Mouse (Mus musculus) liver, embryonic 14.5 days (tissue): Measurements from ENCODE around the gene Copz2. TPM values are rescaled to one million over a fixed set of nuclear protein-coding genes. Genes with fewer than 3 reads are reported as not detected.

ENCODE experiments used
- ATAC-seq: fragments of 200-750 bp; cut with Nextera tagmentation; 2 replicates; pipeline ENCODE4 v1.8.0; 2017; ENCODE audit warnings: moderate number of reproducible peaks, mild to moderate bottlenecking, moderate library complexity; ENCODE audit not compliant: insufficient read depth
- DNase-seq, 3 experiments: peaks; one replicate each; pipeline ENCODE4 v3.0.0-alpha.2; 2012 to 2013; ENCODE audit warnings: low read depth in 3 of 3, low spot score in 3 of 3
- H3K27ac ChIP-seq: fragments of 300-500 bp; sonication (generic); 2 replicates; pipeline ENCODE4 v1.5.1; 2014; ENCODE audit warnings: moderate library complexity, mild to moderate bottlenecking, control low read depth, inconsistent platforms
- H3K27me3 ChIP-seq: fragments of 300-500 bp; sonication (generic); 2 replicates; pipeline ENCODE4 v1.6.1; 2014; ENCODE audit warnings: mild to moderate bottlenecking, low read length, moderate library complexity; ENCODE audit not compliant: control insufficient read depth, insufficient read depth
- H3K36me3 ChIP-seq: fragments of 300-500 bp; sonication (generic); replicated peaks from 2 replicates; pipeline ENCODE4 v1.6.1; 2014; ENCODE audit warnings: low read depth; ENCODE audit not compliant: control insufficient read depth, insufficient read depth
- H3K4me1 ChIP-seq, 2 experiments: fragments of 200-500 bp in 1 of 2; fragments of 300-500 bp in 1 of 2; sonication (generic) in 1 of 2; replicated peaks; 2 replicates each; pipeline ENCODE4 v1.6.1; 2012 to 2014; ENCODE audit warnings: antibody characterized with exemption in 1 of 2, inconsistent platforms in 1 of 2, low read length in 1 of 2; ENCODE audit not compliant: control insufficient read depth in 2 of 2, insufficient read depth in 2 of 2
- H3K4me2 ChIP-seq: fragments of 300-500 bp; sonication (generic); 2 replicates; pipeline ENCODE4 v1.6.1; 2014; ENCODE audit warnings: low read depth, mild to moderate bottlenecking, control low read depth, moderate library complexity
- H3K4me3 ChIP-seq, 2 experiments: fragments of 200-500 bp in 1 of 2; fragments of 300-500 bp in 1 of 2; sonication (generic) in 1 of 2; 2 replicates each; pipeline ENCODE4 v1.5.1; 2012 to 2014; ENCODE audit warnings: low read depth in 2 of 2, low read length in 2 of 2, mild to moderate bottlenecking in 2 of 2, control low read depth in 1 of 2, inconsistent platforms in 1 of 2, moderate library complexity in 1 of 2; ENCODE audit not compliant: insufficient read depth in 1 of 2
- H3K9ac ChIP-seq: fragments of 300-500 bp; sonication (generic); replicated peaks from 2 replicates; pipeline ENCODE4 v1.6.1; 2014; ENCODE audit warnings: mild to moderate bottlenecking, control low read depth, moderate library complexity
- H3K9me3 ChIP-seq: fragments of 300-500 bp; sonication (generic); 2 replicates; pipeline ENCODE4 v1.6.1; 2016; ENCODE audit warnings: low read length, mixed read lengths; ENCODE audit not compliant: control insufficient read depth
- CTCF ChIP-seq: IDR thresholded peaks from 2 replicates; pipeline ENCODE4 v1.5.1; 2016; ENCODE audit warnings: antibody characterized with exemption, low read depth, control low read depth
- EP300 ChIP-seq: IDR thresholded peaks from 2 replicates; pipeline ENCODE4 v1.6.1; 2016; ENCODE audit warnings: antibody characterized with exemption, low read depth
- WGBS: fragments of 180-500 bp; shearing (Covaris S2); extraction: QIAGEN DNeasy Blood & Tissue Kit; methylation state at CpG from one replicate; pipeline ENCODE4 v1.1.7; 2014; ENCODE audit not compliant: insufficient replicate concordance; 5-methylcytosine and 5-hydroxymethylcytosine counted together
- polyA plus RNA-seq, 2 experiments: library from polyadenylated mRNA; depleted of rRNA in 1 of 2; stranded (reverse) in 1 of 2; unstranded in 1 of 2; fragments of >200 nt; fragmentation: Nextera tagmentation in 1 of 2; extraction: Ambion mirVana in 1 of 2; gene quantifications; 2 replicates each; pipeline versions ENCODE4 v1.2.1 to v1.2.3; 2012 to 2014

Gene Copz2
- polyA plus RNA-seq, 2 experiments: 8.7 to 18.8 TPM

GRCm38 (mm10) chr11:96861446-96861845 lies 11.8 kb downstream of the Copz2 start:
- Histone ChIP-seq H3K27me3 (no peaks in the 10 kb centered on the region), H3K4me2 (peak overlapping the region; percentile 69), H3K4me1 (no peaks in the 10 kb centered on the region), H3K4me3 (peak overlapping the region; percentile 35 to 42), H3K36me3 (no peaks in the 10 kb centered on the region), H3K9me3 (no peaks in the 10 kb centered on the region), H3K27ac (no peak overlapping the region), H3K9ac (no peak overlapping the region)
- no peak for DNase-seq
- TF ChIP-seq EP300: no peak
- TF ChIP-seq CTCF: no peak
- ATAC-seq: peak; percentile 18; the same call in 1 of the 2 replicates
- WGBS: 1% methylated on average over 20 of the region's 20 CpGs

- under 1% methylated on average over 31 of the region's 31 CpGs for WGBS
- no peaks in the 10 kb centered on the region for H3K4me1 ChIP-seq
- TF ChIP-seq CTCF: peak; percentile 97
- no peak for TF ChIP-seq EP300
- H3K4me2 ChIP-seq: peak overlapping the region; percentile 69
- DNase-seq: peak; percentile 74 to 79 (median 75)
- peak; percentile 82 for ATAC-seq
- H3K9me3 ChIP-seq: no peaks in the 10 kb centered on the region
- no peaks in the 10 kb centered on the region for H3K27me3 ChIP-seq
- H3K4me3 ChIP-seq: peak overlapping the region; percentile 35 to 42
- no peak overlapping the region for H3K27ac ChIP-seq
- H3K36me3 ChIP-seq: no peaks in the 10 kb centered on the region
- H3K9ac ChIP-seq: no peak overlapping the region
Observed at GRCm38 (mm10) chr11:96861878-96862289, 12.2 kb downstream of the Copz2 start.

GRCm38 (mm10) chr11:96862534-96862933 lies 12.9 kb downstream of the Copz2 start:
- no peaks in the 10 kb centered on the region for H3K9me3 ChIP-seq
- H3K4me1 ChIP-seq: no peaks in the 10 kb centered on the region
- H3K36me3 ChIP-seq: no peaks in the 10 kb centered on the region
- DNase-seq (no peak), ATAC-seq (no peak)
- peak overlapping the region; percentile 69; the same call in 1 of the 2 replicates for H3K4me2 ChIP-seq
- H3K27me3 ChIP-seq: no peaks in the 10 kb centered on the region
- no peak overlapping the region for H3K27ac ChIP-seq
- TF ChIP-seq CTCF (no peak), EP300 (no peak)
- no peak overlapping the region for H3K4me3 ChIP-seq
- 77% methylated on average over 12 of the region's 12 CpGs for WGBS
- H3K9ac ChIP-seq: no peak overlapping the region

- TF ChIP-seq CTCF: no peak
- TF ChIP-seq EP300: no peak
- Histone ChIP-seq H3K9me3 (no peaks in the 10 kb centered on the region), H3K36me3 (no peaks in the 10 kb centered on the region), H3K27ac (no peak overlapping the region), H3K27me3 (no peaks in the 10 kb centered on the region), H3K4me2 (no peak overlapping the region), H3K9ac (no peak overlapping the region), H3K4me1 (no peaks in the 10 kb centered on the region), H3K4me3 (no peak overlapping the region)
- 37% methylated on average over 26 of the region's 26 CpGs for WGBS
- DNase-seq (no peak), ATAC-seq (no peak)
Observed at GRCm38 (mm10) chr11:96863206-96863995, 13.7 kb downstream of the Copz2 start.

GRCm38 (mm10) chr11:96867149-96867548 lies 17.5 kb downstream of the Copz2 start:
- Histone ChIP-seq H3K36me3 (no peaks in the 10 kb centered on the region), H3K4me1 (no peaks in the 10 kb centered on the region), H3K4me3 (no peak overlapping the region), H3K9me3 (no peaks in the 10 kb centered on the region), H3K4me2 (no peak overlapping the region), H3K27me3 (no peaks in the 10 kb centered on the region; the same call in 1 of the 2 replicates), H3K27ac (no peak overlapping the region), H3K9ac (no peak overlapping the region)
- 14% methylated on average over 5 of the region's 5 CpGs for WGBS
- TF ChIP-seq EP300: no peak
- TF ChIP-seq CTCF: peak; percentile 92
- ATAC-seq: no peak
- peak; percentile 33 to 42 (median 41) for DNase-seq
